Mouse (Mus musculus) liver, embryonic 14.5 days (tissue): ENCODE data around the gene Npas3.

ENCODE experiments used
- CTCF ChIP-seq: IDR thresholded peaks from 2 replicates; pipeline ENCODE4 v1.5.1; 2016; ENCODE audit warnings: antibody characterized with exemption, low read depth, control low read depth
- EP300 ChIP-seq: IDR thresholded peaks from 2 replicates; pipeline ENCODE4 v1.6.1; 2016; ENCODE audit warnings: antibody characterized with exemption, low read depth

- TF ChIP-seq CTCF (no peak), EP300 (no peak)
Measured at GRCm38 (mm10) chr12:53612120-53612519, 363.6 kb downstream of the Npas3 start.
